Mouse (Mus musculus) CD4-positive naive resting alpha-beta T cell, adult 76 days (primary cell): ENCODE measurements around the gene Cbx1. TPM values are rescaled to one million over a fixed set of nuclear protein-coding genes. Genes with fewer than 3 reads are reported as not detected.

Experiments used
- total RNA-seq: library from RNA; stranded (reverse); gene quantifications from one replicate; pipeline ENCODE4 v1.2.4, GENCODE M21; 2023

Cbx1 gene
- total RNA-seq = 37.9 TPM

DNA sequence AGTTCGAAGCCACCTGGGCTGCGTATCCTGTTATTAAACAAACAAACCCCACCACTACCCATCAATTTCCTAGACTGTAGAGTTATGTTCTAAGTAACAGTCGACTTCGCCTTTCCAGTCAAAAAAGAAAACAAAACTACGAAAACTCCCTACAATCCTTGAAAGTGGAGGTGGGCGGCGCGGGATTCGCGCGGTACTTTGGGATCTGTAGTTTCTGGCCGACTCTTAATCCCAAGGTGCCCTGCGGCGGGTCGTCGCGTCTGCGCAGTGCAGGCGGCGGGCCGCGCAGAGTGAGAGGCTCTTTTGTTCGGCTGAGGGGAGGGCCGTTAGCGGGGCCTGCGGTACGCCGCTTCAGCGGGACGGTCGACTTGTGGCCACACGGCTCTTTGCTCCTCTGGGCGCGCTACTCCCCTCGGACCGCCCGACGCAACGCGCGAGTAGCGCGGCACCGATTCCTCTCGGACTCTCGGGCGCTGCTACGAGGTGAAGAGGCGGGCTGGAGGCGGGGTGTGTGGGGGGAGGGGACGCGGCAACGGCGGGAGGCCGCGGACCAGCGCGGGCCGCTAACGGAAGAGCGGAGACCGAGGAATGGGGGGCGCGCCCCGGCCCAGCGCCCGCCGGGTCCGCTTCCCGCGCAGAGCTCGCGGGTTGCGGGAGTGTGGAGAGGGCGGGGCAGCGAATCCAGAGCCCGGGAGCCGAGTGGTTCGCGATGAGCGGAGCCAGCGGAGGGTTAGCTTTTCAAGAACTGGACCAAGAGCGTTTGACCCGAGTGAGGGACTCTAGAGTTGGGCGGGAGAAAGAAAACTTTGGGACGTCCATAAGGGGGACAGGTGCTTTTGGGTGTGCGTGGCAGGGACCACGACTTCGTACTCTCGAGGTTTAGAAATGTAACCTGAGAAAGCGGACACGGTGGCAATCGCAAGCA lies at the start of gene Cbx1:
TSS of gene Cbx1 (plus strand) at position 257 of the 925 bp plus-strand sequence.

GRCm38 (mm10) chr11:96776968-96777962 lies 11.7 kb upstream of the Cbx1 start, which contains the start of gene Snx11:
Snx11 (minus strand) TSS chr11:96777559.

DNA sequence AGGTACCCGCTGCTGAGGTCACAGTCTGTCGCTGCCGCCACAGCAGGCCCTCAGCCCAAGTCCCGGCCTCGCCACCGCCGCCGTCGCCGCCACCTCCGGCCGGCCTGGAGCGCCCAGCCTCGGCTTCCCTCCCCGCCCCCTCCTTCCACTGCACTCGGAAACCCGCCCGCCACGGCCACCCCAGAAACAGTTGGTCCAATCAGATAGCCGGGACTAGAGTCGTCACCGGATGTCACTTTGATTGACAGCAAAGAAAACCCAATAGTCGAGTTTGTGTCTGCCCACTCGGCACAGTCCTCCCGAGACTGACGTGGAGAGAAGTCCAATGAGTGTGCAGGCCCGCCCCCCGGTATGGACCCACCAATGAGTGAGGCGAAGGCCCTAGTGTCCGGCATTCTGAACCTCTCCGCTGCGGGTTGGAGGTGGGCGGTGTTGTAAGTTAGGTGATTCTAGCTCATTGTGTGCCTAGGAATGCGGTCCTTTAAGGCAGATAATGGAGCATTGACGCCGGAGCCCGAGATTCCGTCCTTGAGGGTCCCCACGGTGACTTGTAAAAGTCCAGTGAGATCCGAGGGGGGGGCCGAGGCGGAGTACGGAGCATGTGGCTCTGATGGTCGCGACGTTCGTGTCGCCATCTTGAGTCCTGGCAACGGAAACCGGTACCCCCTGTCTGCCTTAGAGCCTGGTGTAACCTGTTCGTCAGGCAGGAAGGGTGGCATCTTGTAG lies 41.0 kb downstream of the Cbx1 start, which contains the start of gene Nfe2l1:
TSS of gene Nfe2l1 (minus strand) at position 156 of the 726 bp plus-strand sequence.

GRCm38 (mm10) chr11:96849681-96850467 lies 60.9 kb downstream of the Cbx1 start, which contains the start of gene Copz2:
Copz2 (plus strand) TSS chr11:96849870.

Other genes with a start within 250 kb of the Cbx1 start
- gene Snx11, start 11.6 kb upstream of the Cbx1 start, total RNA-seq = 32.6 TPM
- gene Nfe2l1, start 40.8 kb downstream of the Cbx1 start, total RNA-seq = 42.6 TPM
- gene Copz2, start 60.7 kb downstream of the Cbx1 start, total RNA-seq = not detected
- gene Cdk5rap3, start 127.4 kb downstream of the Cbx1 start, total RNA-seq = 42.4 TPM
- gene Prr15l, start 139.0 kb downstream of the Cbx1 start, total RNA-seq = not detected
- gene Pnpo, start 154.9 kb downstream of the Cbx1 start, total RNA-seq = 22.1 TPM
- gene Sp2, start 193.8 kb downstream of the Cbx1 start, total RNA-seq = 65.1 TPM
- 4.0 TPM for gene Sp6, start 224.3 kb downstream of the Cbx1 start, total RNA-seq
- 3.4 TPM for gene Scrn2, start 240.8 kb downstream of the Cbx1 start, total RNA-seq